In genomic region chr17:34850517-34851125, GRCm38 (mm10) we compare ENCODE assay signal across 8 mouse cellular contexts. TPM values are rescaled to one million over a fixed set of nuclear protein-coding genes. Genes with fewer than 3 reads are reported as not detected.
DNase-seq lines count a peak whose midpoint lies in the region; ATAC-seq and TF ChIP-seq lines count a peak whose summit lies in the region.

No protein-coding gene starts in this region.

- H3K9ac ChIP-seq in kidney, embryonic 16.5 days (replicated peaks; ENCODE audit: low read length), result peak overlapping the region; percentile 82
- peak overlapping the region; percentile 71 for H3K9ac ChIP-seq in hindbrain, postnatal 0 days (replicated peaks; ENCODE audit: low read length)
- H3K9ac ChIP-seq in midbrain, postnatal 0 days (replicated peaks; ENCODE audit: low read length, poor library complexity, severe bottlenecking), result peak overlapping the region; percentile 93

- H3K4me3 ChIP-seq in kidney, embryonic 16.5 days (ENCODE audit: low read length), result peak overlapping the region; percentile 77
- peak overlapping the region; percentile 87 for H3K4me3 ChIP-seq in bone marrow, adult 2 months (replicated peaks; ENCODE audit: control insufficient read depth, low read depth, low read length)
- peak overlapping the region; percentile 92 for H3K4me3 ChIP-seq in hindbrain, postnatal 0 days (ENCODE audit: low read length)
- H3K4me3 ChIP-seq in midbrain, postnatal 0 days (ENCODE audit: low read depth, low read length), result peak overlapping the region; percentile 97

- peak overlapping the region; percentile 54 for H3K27ac ChIP-seq in kidney, embryonic 16.5 days (ENCODE audit: low read length)
- peak overlapping the region; percentile 35; the same call in 1 of the 2 replicates for H3K27ac ChIP-seq in bone marrow, adult 2 months (ENCODE audit: control insufficient read depth, insufficient read depth, low read depth, low read length, poor library complexity)
- H3K27ac ChIP-seq in hindbrain, postnatal 0 days, result peak overlapping the region; percentile 56; the same call in 1 of the 2 replicates
- H3K27ac ChIP-seq in midbrain, postnatal 0 days (ENCODE audit: low read depth, low read length), result peak overlapping the region; percentile 55

- H3K27me3 ChIP-seq in kidney, embryonic 16.5 days (ENCODE audit: insufficient read depth, low read length), result no peaks in the 10 kb centered on the region
- H3K27me3 ChIP-seq in hindbrain, postnatal 0 days (ENCODE audit: insufficient read depth, low read length), result no peaks in the 10 kb centered on the region
- H3K27me3 ChIP-seq in midbrain, postnatal 0 days (ENCODE audit: insufficient read depth, low read length), result no peaks in the 10 kb centered on the region

- no peaks in the 10 kb centered on the region for H3K9me3 ChIP-seq in kidney, embryonic 16.5 days (ENCODE audit: low read length)
- H3K9me3 ChIP-seq in hindbrain, postnatal 0 days (ENCODE audit: low read length), result no peaks in the 10 kb centered on the region
- no peaks in the 10 kb centered on the region for H3K9me3 ChIP-seq in midbrain, postnatal 0 days (ENCODE audit: low read length)

- TF ChIP-seq CTCF in bone marrow, adult 2 months (IDR thresholded peaks at IDR 0.05; ENCODE audit: control insufficient read depth, insufficient read depth, low read length), result no peak
- TF ChIP-seq CTCF in hindbrain, postnatal 0 days (IDR thresholded peaks at IDR 0.05; ENCODE audit: low read depth), result no peak
- no peak for TF ChIP-seq CTCF in midbrain, postnatal 0 days (IDR thresholded peaks at IDR 0.05)

- H3K4me1 ChIP-seq in kidney, embryonic 16.5 days (ENCODE audit: insufficient read depth, low read length), result peaks cover 16% of the 10 kb centered on the region
- no peaks in the 10 kb centered on the region; the same call in 1 of the 2 replicates for H3K4me1 ChIP-seq in bone marrow, adult 2 months (ENCODE audit: control insufficient read depth, insufficient read depth, low read length)
- peaks cover 13% of the 10 kb centered on the region; the same call in 1 of the 2 replicates for H3K4me1 ChIP-seq in hindbrain, postnatal 0 days (ENCODE audit: insufficient read depth, low read length)
- peaks cover 10% of the 10 kb centered on the region for H3K4me1 ChIP-seq in midbrain, postnatal 0 days (ENCODE audit: insufficient read depth, low read length)

- no peak for DNase-seq in kidney, adult 18-20 months
- no peak for DNase-seq in hindbrain, postnatal 0 days (ENCODE audit: low spot score)
- no peak for DNase-seq in midbrain, postnatal 0 days (ENCODE audit: low spot score)
- no peak for DNase-seq in left cerebral cortex, postnatal 4 days
- no peak for DNase-seq in retina, embryonic 14.5 days (ENCODE audit: low spot score)
- DNase-seq in spleen, adult 18-20 months, result no peak

- H3K36me3 ChIP-seq in kidney, embryonic 16.5 days (ENCODE audit: insufficient read depth, low read length), result peaks cover 52% of the 10 kb centered on the region
- H3K36me3 ChIP-seq in hindbrain, postnatal 0 days (ENCODE audit: insufficient read depth, low read length), result peaks cover 47% of the 10 kb centered on the region
- H3K36me3 ChIP-seq in midbrain, postnatal 0 days (ENCODE audit: insufficient read depth, low read length), result peaks cover 56% of the 10 kb centered on the region

- H3K4me2 ChIP-seq in kidney, embryonic 16.5 days (replicated peaks; ENCODE audit: low read depth, low read length), result peak overlapping the region; percentile 76
- H3K4me2 ChIP-seq in hindbrain, postnatal 0 days (ENCODE audit: low read depth, low read length), result peak overlapping the region; percentile 88
- H3K4me2 ChIP-seq in midbrain, postnatal 0 days (ENCODE audit: low read depth, low read length, poor library complexity, severe bottlenecking), result peak overlapping the region; percentile 94

- no peak for TF ChIP-seq POLR2A in bone marrow, adult 2 months (IDR thresholded peaks at IDR 0.05; ENCODE audit: borderline replicate concordance, control insufficient read depth, low read depth, low read length)

- peak; percentile 55 for ATAC-seq in kidney, embryonic 16.5 days (ENCODE audit: low FRiP score, low TSS enrichment)
- no peak for ATAC-seq in hindbrain, postnatal 0 days
- peak; percentile 36; the same call in 1 of the 2 replicates for ATAC-seq in midbrain, postnatal 0 days (ENCODE audit: low FRiP score)

- intact Hi-C loops in left cerebral cortex, postnatal 4 days (cut with DNase I), result loop anchor here (5.0 kb wide), 1 partner anchor 42 kb away; no protein-coding TSS in a partner anchor

- WGBS in kidney, embryonic 16.5 days, result under 1% methylated on average over 25 of the region's 25 CpGs
- WGBS in bone marrow, adult 2 months, result under 1% methylated on average over 25 of the region's 25 CpGs
- WGBS in hindbrain, postnatal 0 days, result 2% methylated on average over 25 of the region's 25 CpGs
- WGBS in midbrain, postnatal 0 days, result 2% methylated on average over 25 of the region's 25 CpGs

RNA-seq across cellular contexts. Expression of gene Nelfe, which starts 0.4 kb away (rescaled TPM):
- polyA plus RNA-seq in kidney, embryonic 16.5 days (2015; fragmentation: Nextera tagmentation; extraction: Ambion mirVana), result 117 and 121 TPM in 2 replicates
- 13.1 and 42.2 TPM in 2 replicates for polyA plus RNA-seq in bone marrow, adult 2 months (2011; ENCODE audit: insufficient read depth, insufficient read length, low replicate concordance, missing spikeins)
- 27.6 and 32.9 TPM in 2 replicates for total RNA-seq in hindbrain, postnatal 0 days (2014; rRNA removed)
- 63.5 and 71.9 TPM in 2 replicates for polyA plus RNA-seq in hindbrain, postnatal 0 days (2015; fragmentation: Nextera tagmentation; extraction: Ambion mirVana)
- 33.1 and 35.1 TPM in 2 replicates for total RNA-seq in midbrain, postnatal 0 days (2014; rRNA removed)
- 57.7 and 60.2 TPM in 2 replicates for polyA plus RNA-seq in midbrain, postnatal 0 days (2015; fragmentation: Nextera tagmentation; extraction: Ambion mirVana)
- total RNA-seq in left cerebral cortex, postnatal 4 days (2021), result 10 to 100 TPM; 31.7 to 32.8 TPM

RNA-seq across cellular contexts. Expression of gene Skiv2l, which starts 0.6 kb away (rescaled TPM):
- polyA plus RNA-seq in kidney, embryonic 16.5 days (2015; fragmentation: Nextera tagmentation; extraction: Ambion mirVana), result 59.3 and 62.0 TPM in 2 replicates
- polyA plus RNA-seq in bone marrow, adult 2 months (2011; ENCODE audit: insufficient read depth, insufficient read length, low replicate concordance, missing spikeins), result 31.0 and 67.7 TPM in 2 replicates
- 98.1 and 100 TPM in 2 replicates for total RNA-seq in hindbrain, postnatal 0 days (2014; rRNA removed)
- polyA plus RNA-seq in hindbrain, postnatal 0 days (2015; fragmentation: Nextera tagmentation; extraction: Ambion mirVana), result 43.8 and 44.5 TPM in 2 replicates
- 81.5 and 98.8 TPM in 2 replicates for total RNA-seq in midbrain, postnatal 0 days (2014; rRNA removed)
- polyA plus RNA-seq in midbrain, postnatal 0 days (2015; fragmentation: Nextera tagmentation; extraction: Ambion mirVana), result 45.1 and 50.2 TPM in 2 replicates
- 10 to 100 TPM; 68.5 to 74.7 TPM for total RNA-seq in left cerebral cortex, postnatal 4 days (2021)

RNA-seq across cellular contexts. Expression of gene Cfb, which starts 11.7 kb away (rescaled TPM):
- polyA plus RNA-seq in kidney, embryonic 16.5 days (2015; fragmentation: Nextera tagmentation; extraction: Ambion mirVana), result 15.1 and 17.3 TPM in 2 replicates
- 8.4 and 14.5 TPM in 2 replicates for polyA plus RNA-seq in bone marrow, adult 2 months (2011; ENCODE audit: insufficient read depth, insufficient read length, low replicate concordance, missing spikeins)
- total RNA-seq in hindbrain, postnatal 0 days (2014; rRNA removed), result 0.07 and 0.26 TPM in 2 replicates
- polyA plus RNA-seq in hindbrain, postnatal 0 days (2015; fragmentation: Nextera tagmentation; extraction: Ambion mirVana), result 1.0 and 1.3 TPM in 2 replicates
- 0.09 TPM in 1 of 2 replicates, not detected in the other for total RNA-seq in midbrain, postnatal 0 days (2014; rRNA removed)
- polyA plus RNA-seq in midbrain, postnatal 0 days (2015; fragmentation: Nextera tagmentation; extraction: Ambion mirVana), result 1.0 and 1.9 TPM in 2 replicates
- under 1 TPM; 0.28 to 0.66 TPM for total RNA-seq in left cerebral cortex, postnatal 4 days (2021)

RNA-seq across cellular contexts. Expression of gene Dxo, which starts 13.8 kb away (rescaled TPM):
- 71.0 and 77.9 TPM in 2 replicates for polyA plus RNA-seq in kidney, embryonic 16.5 days (2015; fragmentation: Nextera tagmentation; extraction: Ambion mirVana)
- 52.4 and 73.3 TPM in 2 replicates for polyA plus RNA-seq in bone marrow, adult 2 months (2011; ENCODE audit: insufficient read depth, insufficient read length, low replicate concordance, missing spikeins)
- total RNA-seq in hindbrain, postnatal 0 days (2014; rRNA removed), result 36.4 and 48.9 TPM in 2 replicates
- polyA plus RNA-seq in hindbrain, postnatal 0 days (2015; fragmentation: Nextera tagmentation; extraction: Ambion mirVana), result 47.6 and 53.8 TPM in 2 replicates
- total RNA-seq in midbrain, postnatal 0 days (2014; rRNA removed), result 34.5 and 40.7 TPM in 2 replicates
- 56.4 and 59.1 TPM in 2 replicates for polyA plus RNA-seq in midbrain, postnatal 0 days (2015; fragmentation: Nextera tagmentation; extraction: Ambion mirVana)
- total RNA-seq in left cerebral cortex, postnatal 4 days (2021), result 10 to 100 TPM; 33.8 to 38.1 TPM

RNA-seq across cellular contexts. Expression of gene Stk19, which starts 13.9 kb away (rescaled TPM):
- 31.7 and 34.7 TPM in 2 replicates for polyA plus RNA-seq in kidney, embryonic 16.5 days (2015; fragmentation: Nextera tagmentation; extraction: Ambion mirVana)
- polyA plus RNA-seq in bone marrow, adult 2 months (2011; ENCODE audit: insufficient read depth, insufficient read length, low replicate concordance, missing spikeins), result 44.0 and 63.6 TPM in 2 replicates
- 17.5 and 29.6 TPM in 2 replicates for total RNA-seq in hindbrain, postnatal 0 days (2014; rRNA removed)
- 45.5 and 46.5 TPM in 2 replicates for polyA plus RNA-seq in hindbrain, postnatal 0 days (2015; fragmentation: Nextera tagmentation; extraction: Ambion mirVana)
- 25.8 and 30.4 TPM in 2 replicates for total RNA-seq in midbrain, postnatal 0 days (2014; rRNA removed)
- polyA plus RNA-seq in midbrain, postnatal 0 days (2015; fragmentation: Nextera tagmentation; extraction: Ambion mirVana), result 48.6 and 50.3 TPM in 2 replicates
- 10 to 100 TPM; 47.9 to 48.2 TPM for total RNA-seq in left cerebral cortex, postnatal 4 days (2021)
